Mouse (Mus musculus) C2C12 (cell line): ENCODE measurements around the gene Nfatc4.

ENCODE experiments used
- CEBPB ChIP-seq: IDR thresholded peaks from one replicate; pipeline ENCODE4 v1.6.1; 2011; ENCODE audit warnings: low read depth, mild to moderate bottlenecking, control low read depth, moderate library complexity
- CTCF ChIP-seq: IDR thresholded peaks from one replicate; pipeline ENCODE4 v1.5.1; 2011; ENCODE audit not compliant: control insufficient read depth, insufficient read depth, insufficient read length
- FOSL1 ChIP-seq: IDR thresholded peaks from one replicate; pipeline ENCODE4 v1.8.0; 2011; ENCODE audit warnings: mild to moderate bottlenecking, low read length; ENCODE audit not compliant: poor library complexity, insufficient read depth, severe bottlenecking
- MAX ChIP-seq: IDR thresholded peaks from one replicate; pipeline ENCODE4 v1.6.1; 2011; ENCODE audit warnings: mild to moderate bottlenecking, control low read depth
- MYOG ChIP-seq: IDR thresholded peaks from one replicate; pipeline ENCODE4 v1.6.1; 2011; ENCODE audit not compliant: control insufficient read depth, insufficient read length; ENCODE audit errors: extremely low read depth
- USF1 ChIP-seq: IDR thresholded peaks from one replicate; pipeline ENCODE4 v1.6.1; 2011; ENCODE audit warnings: low read depth, mild to moderate bottlenecking, control low read depth, moderate library complexity

- TF ChIP-seq MAX (no peak), CTCF (no peak), CEBPB (no peak), MYOG (no peak), FOSL1 (no peak), USF1 (no peak)
These were observed 42.2 kb upstream of the Nfatc4 start for GRCm38 (mm10) chr14:55780736-55781135.
